Mouse (Mus musculus): Measurements from ENCODE around the gene Inpp5f. TPM values are rescaled to one million over a fixed set of nuclear protein-coding genes. Genes with fewer than 3 reads are reported as not detected.
A peak's percentile ranks its signal among the peaks of the same experiment; 100 is the strongest.
"Not testable (repeated sequence)": the region's sequence is repeated elsewhere in the genome, so short reads cannot be mapped to it uniquely, and the experiment has no call there.

The Inpp5f gene
- total RNA-seq (2021) = 1 to 10 TPM; 4.1 to 4.5 TPM
- 1.5 and 4.0 TPM in 2 replicates for polyA plus RNA-seq (2012; rRNA removed)
- long read RNA-seq, full-length matches to known transcripts = 4 of 11 reads
- long read RNA-seq, partial matches to known transcripts = 5 of 11 reads
- long read RNA-seq, other reads (novel, unspliced or antisense) = 2 of 11 reads

GRCm38 (mm10) chr7:128610897-128611798 is at the start of gene Inpp5f:
Inpp5f (plus strand) TSS chr7:128611328.
- intact Hi-C loops (cut with DNase I) = loop anchor here (5.0 to 10.0 kb wide), 3 partner anchors 89 to 366 kb away; partner anchors contain the start of genes Bag3, Tgfb1i1 and Tial1
- H3K79me2 ChIP-seq (replicated peaks; ENCODE audit: control insufficient read depth, insufficient read depth, low read length) = peaks cover 1% of the 10 kb centered on the region; the same call in 1 of the 2 replicates
- WGBS = 3% methylated on average over 68 of the region's 68 CpGs
- H3K4me1 ChIP-seq (ENCODE audit: control insufficient read depth, insufficient read depth, low read length) = peaks cover 3% of the 10 kb centered on the region; the same call in 1 of the 2 replicates
- H3K4me3 ChIP-seq = peak within 1 kb of the TSS; percentile 97
- H3K27me3 ChIP-seq (ENCODE audit: control insufficient read depth, insufficient read depth, low read length) = no peaks in the 10 kb centered on the region
- no peaks in the 10 kb centered on the region; the same call in none of the 2 replicates for H3K36me3 ChIP-seq (ENCODE audit: control insufficient read depth, insufficient read depth, low read length)
- DNase-seq = peak; percentile 99 to 100
- TF ChIP-seq EP300 (IDR thresholded peaks at IDR 0.05; ENCODE audit: insufficient read depth, low read depth, low read length) = 0 out of 2 replicates have a peak, but pooled peaks have one; percentile 33
- peak; percentile 75 for TF ChIP-seq POLR2A (IDR thresholded peaks at IDR 0.05; ENCODE audit: insufficient read depth, low read depth, low read length)
- TF ChIP-seq CTCF (IDR thresholded peaks at IDR 0.05) = no peak
- peak within 1 kb of the TSS; percentile 94 for H3K27ac ChIP-seq
- peak within 1 kb of the TSS; percentile 81 for H3K9ac ChIP-seq (ENCODE audit: low read depth, low read length)

GRCm38 (mm10) chr7:128563373-128563772 is 47.8 kb upstream of the Inpp5f start:
- Histone ChIP-seq H3K79me2 (replicated peaks; ENCODE audit: control insufficient read depth, insufficient read depth, low read length) (no peaks in the 10 kb centered on the region), H3K27me3 (ENCODE audit: control insufficient read depth, insufficient read depth, low read length) (no peaks in the 10 kb centered on the region), H3K9ac (ENCODE audit: low read depth, low read length) (no peak overlapping the region), H3K4me1 (ENCODE audit: control insufficient read depth, insufficient read depth, low read length) (no peaks in the 10 kb centered on the region), H3K27ac (no peak overlapping the region), H3K36me3 (ENCODE audit: control insufficient read depth, insufficient read depth, low read length) (no peaks in the 10 kb centered on the region), H3K4me3 (no peak overlapping the region)
- WGBS = 43% methylated on average over 4 of the region's 4 CpGs
- TF ChIP-seq EP300 (IDR thresholded peaks at IDR 0.05; ENCODE audit: insufficient read depth, low read depth, low read length) (no peak), CTCF (IDR thresholded peaks at IDR 0.05) (peak; percentile 81)
- intact Hi-C loops (cut with DNase I) = loop anchor here (1.0 to 2.0 kb wide), 2 partner anchors 89 to 127 kb away; no protein-coding TSS in a partner anchor
- DNase-seq = no peak

GRCm38 (mm10) chr7:128566311-128566710 is 44.8 kb upstream of the Inpp5f start:
- no peak for DNase-seq
- H3K79me2 ChIP-seq (replicated peaks; ENCODE audit: control insufficient read depth, insufficient read depth, low read length) = no peaks in the 10 kb centered on the region
- intact Hi-C loops (cut with DNase I) = no loop called here
- H3K36me3 ChIP-seq (ENCODE audit: control insufficient read depth, insufficient read depth, low read length) = no peaks in the 10 kb centered on the region
- TF ChIP-seq CTCF (IDR thresholded peaks at IDR 0.05) (no peak), POLR2A (IDR thresholded peaks at IDR 0.05; ENCODE audit: insufficient read depth, low read depth, low read length) (no peak), EP300 (IDR thresholded peaks at IDR 0.05; ENCODE audit: insufficient read depth, low read depth, low read length) (no peak)
- 73% methylated on average over 7 of the region's 7 CpGs for WGBS
- no peaks in the 10 kb centered on the region for H3K27me3 ChIP-seq (ENCODE audit: control insufficient read depth, insufficient read depth, low read length)
- H3K4me3 ChIP-seq = no peak overlapping the region
- no peak overlapping the region for H3K27ac ChIP-seq
- H3K9ac ChIP-seq (ENCODE audit: low read depth, low read length) = no peak overlapping the region
- H3K4me1 ChIP-seq (ENCODE audit: control insufficient read depth, insufficient read depth, low read length) = no peaks in the 10 kb centered on the region

GRCm38 (mm10) chr7:128567561-128568244 is 43.4 kb upstream of the Inpp5f start:
- H3K79me2 ChIP-seq (replicated peaks; ENCODE audit: control insufficient read depth, insufficient read depth, low read length) = no peaks in the 10 kb centered on the region
- no peak overlapping the region for H3K27ac ChIP-seq
- H3K36me3 ChIP-seq (ENCODE audit: control insufficient read depth, insufficient read depth, low read length) = no peaks in the 10 kb centered on the region
- no peak overlapping the region for H3K9ac ChIP-seq (ENCODE audit: low read depth, low read length)
- 92% methylated on average over 8 of the region's 8 CpGs for WGBS
- no peaks in the 10 kb centered on the region for H3K4me1 ChIP-seq (ENCODE audit: control insufficient read depth, insufficient read depth, low read length)
- no peak overlapping the region for H3K4me3 ChIP-seq
- TF ChIP-seq CTCF (IDR thresholded peaks at IDR 0.05) = no peak
- TF ChIP-seq EP300 (IDR thresholded peaks at IDR 0.05; ENCODE audit: insufficient read depth, low read depth, low read length) = no peak
- TF ChIP-seq POLR2A (IDR thresholded peaks at IDR 0.05; ENCODE audit: insufficient read depth, low read depth, low read length) = no peak
- intact Hi-C loops (cut with DNase I) = no loop called here
- no peaks in the 10 kb centered on the region for H3K27me3 ChIP-seq (ENCODE audit: control insufficient read depth, insufficient read depth, low read length)
- no peak for DNase-seq

DNA sequence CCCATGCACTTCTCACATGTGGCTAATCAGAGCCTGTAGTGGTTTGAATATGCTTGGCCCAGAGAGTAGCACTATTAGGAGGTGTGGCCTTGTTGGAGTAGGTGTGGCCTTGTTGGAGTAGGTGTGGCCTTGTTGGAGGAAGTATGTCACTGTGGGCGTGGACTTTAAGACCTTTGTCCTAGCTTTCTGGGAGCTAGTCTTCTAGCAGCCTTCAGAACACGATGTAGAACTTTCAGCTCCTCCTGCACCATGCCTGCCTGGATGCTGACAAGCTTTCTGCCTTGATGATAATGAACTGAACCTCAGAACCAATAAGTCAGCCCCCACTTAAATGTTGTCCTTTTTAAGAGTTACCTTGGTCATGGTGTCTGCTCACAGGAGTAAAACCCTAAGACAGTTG is 41.7 kb upstream of the Inpp5f start:
- H3K27ac ChIP-seq; H3K79me2 ChIP-seq (replicated peaks; ENCODE audit: control insufficient read depth, insufficient read depth, low read length); H3K9ac ChIP-seq (ENCODE audit: low read depth, low read length); H3K36me3 ChIP-seq (ENCODE audit: control insufficient read depth, insufficient read depth, low read length); H3K4me1 ChIP-seq (ENCODE audit: control insufficient read depth, insufficient read depth, low read length); intact Hi-C loops (cut with DNase I); DNase-seq; H3K4me3 ChIP-seq; H3K27me3 ChIP-seq (ENCODE audit: control insufficient read depth, insufficient read depth, low read length): not testable (repeated sequence)
- WGBS = 81% methylated on average over 2 of the region's 2 CpGs

All from heart, adult 2 months (tissue).